Comparison of ENCODE assay signal across 16 mouse cellular contexts in genomic region chr4:63742101-63742500, GRCm38 (mm10). TPM values are rescaled to one million over a fixed set of nuclear protein-coding genes. Genes with fewer than 3 reads are reported as not detected.
DNase-seq lines count a peak whose midpoint lies in the region; ATAC-seq and TF ChIP-seq lines count a peak whose summit lies in the region.
"Had no signal": no experiment of that assay in that cellular context is flagged by ENCODE, and none has a peak within 500 bp of the region (broad histone marks: within the 10 kb centered on the region; RNA-seq: fewer than 3 reads in every experiment).

No protein-coding gene starts in this region.

- WGBS in forebrain, postnatal 0 days = 46% methylated on average over 7 of the region's 7 CpGs
- WGBS in forebrain, embryonic 12.5 days = 62% methylated on average over 7 of the region's 7 CpGs
- WGBS in lung, postnatal 0 days = 35% methylated on average over 7 of the region's 7 CpGs

- no peak for ATAC-seq in forebrain, postnatal 0 days
- ATAC-seq in forebrain, embryonic 12.5 days (ENCODE audit: low FRiP score) = no peak
- peak; percentile 72 for ATAC-seq in lung, postnatal 0 days
- no peak for ATAC-seq in erythroblast, adult 5-6 weeks (replicated peaks; ENCODE audit: low FRiP score, poor library complexity, severe bottlenecking)

- no peak overlapping the region for H3K4me3 ChIP-seq in forebrain, postnatal 0 days (ENCODE audit: low read depth, low read length)
- no peak overlapping the region for H3K4me3 ChIP-seq in forebrain, embryonic 12.5 days (replicated peaks)
- H3K4me3 ChIP-seq in lung, postnatal 0 days (ENCODE audit: low read depth, low read length) = no peak overlapping the region
- H3K4me3 ChIP-seq: hindbrain, embryonic 10.5 days; midbrain, embryonic 12.5 days had no signal

- H3K27ac ChIP-seq in forebrain, postnatal 0 days (ENCODE audit: low read depth, low read length) = no peak overlapping the region
- no peak overlapping the region for H3K27ac ChIP-seq in forebrain, embryonic 12.5 days
- H3K27ac ChIP-seq in lung, postnatal 0 days (ENCODE audit: low read length) = peak overlapping the region; percentile 43; the same call in 1 of the 2 replicates
- H3K27ac ChIP-seq: hindbrain, embryonic 10.5 days; midbrain, embryonic 12.5 days had no signal

- H3K4me1 ChIP-seq in forebrain, postnatal 0 days (ENCODE audit: insufficient read depth) = no peaks in the 10 kb centered on the region
- H3K4me1 ChIP-seq in forebrain, embryonic 12.5 days = peaks cover 2% of the 10 kb centered on the region; the same call in 1 of the 2 replicates
- H3K4me1 ChIP-seq in lung, postnatal 0 days (ENCODE audit: insufficient read depth, low read depth, low read length) = peaks cover 15% of the 10 kb centered on the region; the same call in 1 of the 2 replicates

- TF ChIP-seq EP300 in lung, postnatal 0 days (IDR thresholded peaks at IDR 0.05) = peak; percentile 97

- no peak overlapping the region for H3K4me2 ChIP-seq in forebrain, postnatal 0 days (ENCODE audit: low read depth)
- no peak overlapping the region for H3K4me2 ChIP-seq in forebrain, embryonic 12.5 days
- H3K4me2 ChIP-seq in lung, postnatal 0 days (replicated peaks; ENCODE audit: low read depth, low read length) = 0 out of 2 replicates have a peak overlapping the region, but pooled peaks have one; percentile 11
- H3K4me2 ChIP-seq: liver, embryonic 11.5 days; midbrain, embryonic 12.5 days had no signal

- H3K9ac ChIP-seq in forebrain, postnatal 0 days = no peak overlapping the region
- H3K9ac ChIP-seq in forebrain, embryonic 12.5 days = no peak overlapping the region
- no peak overlapping the region for H3K9ac ChIP-seq in lung, postnatal 0 days (replicated peaks; ENCODE audit: low read depth)
- H3K9ac ChIP-seq: midbrain, embryonic 12.5 days had no signal

- no peaks in the 10 kb centered on the region for H3K27me3 ChIP-seq in forebrain, postnatal 0 days (ENCODE audit: insufficient read depth, low read length)
- H3K27me3 ChIP-seq in forebrain, embryonic 12.5 days = no peaks in the 10 kb centered on the region
- no peaks in the 10 kb centered on the region for H3K27me3 ChIP-seq in lung, postnatal 0 days (replicated peaks; ENCODE audit: insufficient read depth, low read length)
- H3K27me3 ChIP-seq: midbrain, embryonic 12.5 days had no signal

- no peaks in the 10 kb centered on the region for H3K9me3 ChIP-seq in forebrain, postnatal 0 days (ENCODE audit: low read length)
- H3K9me3 ChIP-seq in forebrain, embryonic 12.5 days = no peaks in the 10 kb centered on the region
- H3K9me3 ChIP-seq in lung, postnatal 0 days (ENCODE audit: low read length) = no peaks in the 10 kb centered on the region
- H3K9me3 ChIP-seq: hindbrain, embryonic 10.5 days; midbrain, embryonic 12.5 days had no signal

- TF ChIP-seq CTCF in forebrain, postnatal 0 days (IDR thresholded peaks at IDR 0.05; ENCODE audit: low read depth) = no peak
- peak; percentile 39 for TF ChIP-seq CTCF in lung, postnatal 0 days (IDR thresholded peaks at IDR 0.05)

- H3K36me3 ChIP-seq in forebrain, postnatal 0 days (ENCODE audit: insufficient read depth) = no peaks in the 10 kb centered on the region
- no peaks in the 10 kb centered on the region for H3K36me3 ChIP-seq in forebrain, embryonic 12.5 days (replicated peaks)
- H3K36me3 ChIP-seq in lung, postnatal 0 days (ENCODE audit: insufficient read depth, low read length) = no peaks in the 10 kb centered on the region
- H3K36me3 ChIP-seq: hindbrain, embryonic 10.5 days; midbrain, embryonic 12.5 days had no signal

- DNase-seq in forebrain, postnatal 0 days = peak; percentile 13
- peak; percentile 7 for DNase-seq in R1 (ENCODE audit: low read depth, low spot score)
- peak; percentile 56 to 75 for DNase-seq in kidney, postnatal 25 days
- peak; percentile 88 for DNase-seq in lung, postnatal 0 days (ENCODE audit: low spot score)
- no peak for DNase-seq in thymus, adult 18-20 months
- DNase-seq in layer of hippocampus, adult 18-20 months (ENCODE audit: low spot score in 2 of 2) = no peak
- DNase-seq: right cerebral cortex, postnatal 14 days had no signal

RNA-seq across cellular contexts. Expression of gene Tnfsf15, which starts 2.8 kb away (rescaled TPM):
- total RNA-seq in forebrain, postnatal 0 days (2014; rRNA removed) = 0.15 TPM in 1 of 2 replicates, not detected in the other
- polyA plus RNA-seq in forebrain, postnatal 0 days (2015; fragmentation: Nextera tagmentation; extraction: Ambion mirVana) = not detected in 2 replicates
- not detected in 2 replicates for polyA plus RNA-seq in forebrain, embryonic 12.5 days (2016; fragmentation: Nextera tagmentation; extraction: Ambion mirVana)
- polyA plus RNA-seq in lung, postnatal 0 days (2015; fragmentation: Nextera tagmentation; extraction: Ambion mirVana) = 1.0 and 1.4 TPM in 2 replicates
- not detected in 2 replicates for total RNA-seq in erythroblast, adult 5-6 weeks (2015; ENCODE audit: low replicate concordance)
- total RNA-seq in erythroblast, adult 5-6 weeks (2017; ENCODE audit: low replicate concordance) = not detected in 2 replicates
- total RNA-seq in layer of hippocampus, adult 18-20 months (2021) = not detected
- total RNA-seq: heart, adult 8-10 months; layer of hippocampus, postnatal 10 days had no signal
- polyA plus RNA-seq: cortical plate, adult 2 months; hindbrain, embryonic 10.5 days; neural tube, embryonic 14.5 days had no signal

Comparison
In these comparisons a context has a peak if more than half of its experiments do, and no peak if none do; other contexts are left out.
1. DNase-seq: peak in forebrain, postnatal 0 days (single experiment), R1 (single experiment), kidney, postnatal 25 days (2 of 2) and lung, postnatal 0 days (single experiment); none in thymus, adult 18-20 months (0 of 2) and layer of hippocampus, adult 18-20 months (0 of 2).